Mouse (Mus musculus) kidney, embryonic 15.5 days (tissue): ENCODE measurements around the gene Hist1h2ad. TPM values are rescaled to one million over a fixed set of nuclear protein-coding genes. Genes with fewer than 3 reads are reported as not detected.
"Not testable (repeated sequence)": the region's sequence is repeated elsewhere in the genome, so short reads cannot be mapped to it uniquely, and the experiment has no call there.

ENCODE experiments used
- ATAC-seq: fragments of 200-750 bp; cut with Nextera tagmentation; replicated peaks from 2 replicates; pipeline ENCODE4 v1.8.0; 2017; ENCODE audit warnings: moderate TSS enrichment; ENCODE audit not compliant: low FRiP score
- H3K27ac ChIP-seq: fragments of 300-500 bp; sonication (generic); 2 replicates; pipeline ENCODE4 v1.5.1; 2015; ENCODE audit warnings: mild to moderate bottlenecking, inconsistent platforms
- H3K27me3 ChIP-seq: fragments of 300-500 bp; sonication (generic); 2 replicates; pipeline ENCODE4 v1.6.1; 2015; ENCODE audit warnings: inconsistent platforms
- H3K36me3 ChIP-seq: fragments of 300-500 bp; sonication (generic); 2 replicates; pipeline ENCODE4 v1.6.1; 2015; ENCODE audit warnings: inconsistent platforms
- H3K4me1 ChIP-seq: fragments of 300-500 bp; sonication (generic); 2 replicates; pipeline ENCODE4 v1.6.1; 2015; ENCODE audit warnings: inconsistent platforms
- H3K4me2 ChIP-seq: fragments of 300-500 bp; sonication (generic); 2 replicates; pipeline ENCODE4 v1.6.1; 2015; ENCODE audit warnings: moderate library complexity, mild to moderate bottlenecking, inconsistent platforms
- H3K4me3 ChIP-seq: fragments of 300-500 bp; sonication (generic); replicated peaks from 2 replicates; pipeline ENCODE4 v1.5.1; 2015; ENCODE audit warnings: mild to moderate bottlenecking, inconsistent platforms
- H3K9ac ChIP-seq: fragments of 300-500 bp; sonication (generic); 2 replicates; pipeline ENCODE4 v1.6.1; 2015; ENCODE audit warnings: mild to moderate bottlenecking, inconsistent platforms
- H3K9me3 ChIP-seq: fragments of 300-500 bp; sonication (generic); replicated peaks from 2 replicates; pipeline ENCODE4 v1.6.1; 2016; ENCODE audit warnings: inconsistent platforms
- WGBS: fragments of 180-500 bp; shearing (Covaris S2); methylation state at CpG from one replicate; pipeline ENCODE4 v1.1.7; 2015; ENCODE audit warnings: mixed read lengths; 5-methylcytosine and 5-hydroxymethylcytosine counted together
- polyA plus RNA-seq: library from polyadenylated mRNA; unstranded; fragments of >200 nt; fragmentation: Nextera tagmentation; extraction: Ambion mirVana; gene quantifications from 2 replicates; pipeline ENCODE4 v1.2.1, GENCODE M21; 2015

Hist1h2ad gene
- polyA plus RNA-seq, 1 experiment from 2014 or later: 3.6 TPM

DNA sequence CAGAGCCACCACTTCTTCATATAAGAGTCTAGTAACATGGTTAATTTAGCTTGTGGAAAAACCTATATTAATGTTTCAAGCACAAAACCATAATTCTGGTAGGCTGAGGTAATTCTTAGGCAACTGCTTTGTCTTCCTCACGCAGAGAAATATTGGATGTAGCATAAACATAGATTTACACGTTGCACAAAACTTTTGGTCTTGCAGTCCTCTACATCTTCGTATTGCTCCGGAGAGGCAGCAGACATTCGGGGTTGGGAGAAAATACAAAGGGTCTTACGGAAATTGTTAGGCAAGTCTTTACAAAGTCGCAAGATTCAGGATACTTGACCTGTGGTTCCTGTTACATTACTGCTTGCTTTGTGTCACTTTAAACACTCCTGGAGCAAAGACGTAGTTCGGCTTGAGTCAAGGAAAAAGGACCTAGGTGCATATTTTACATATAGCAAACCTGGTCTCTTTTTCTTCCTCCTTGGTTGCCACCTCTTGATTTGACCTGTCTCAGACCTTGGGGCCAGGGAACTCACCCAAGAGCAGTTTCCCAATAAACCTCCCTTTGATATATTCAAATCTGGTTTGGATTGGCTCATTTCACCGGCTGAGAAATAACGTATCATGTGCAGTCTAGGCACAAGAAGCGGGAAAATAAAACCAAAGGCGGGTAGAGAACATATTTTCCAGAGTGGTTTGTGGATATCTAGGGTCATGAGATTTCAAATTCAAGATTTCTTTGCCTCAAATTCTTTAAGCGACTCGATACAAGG lies 39.6 kb upstream of the Hist1h2ad start:
- H3K4me3 ChIP-seq: peak overlapping the region; percentile 56
- WGBS: under 1% methylated on average over 15 of the region's 15 CpGs
- H3K27ac ChIP-seq: peak overlapping the region; percentile 98
- H3K4me1 ChIP-seq: peaks cover 40% of the 10 kb centered on the region
- no peaks in the 10 kb centered on the region for H3K36me3 ChIP-seq
- ATAC-seq: 0 out of 2 replicates have a peak, but pooled peaks have one; percentile 13
- H3K9ac ChIP-seq: peak overlapping the region; percentile 40
- H3K4me2 ChIP-seq: peak overlapping the region; percentile 58
- no peaks in the 10 kb centered on the region for H3K27me3 ChIP-seq
- H3K9me3 ChIP-seq: no peaks in the 10 kb centered on the region

DNA sequence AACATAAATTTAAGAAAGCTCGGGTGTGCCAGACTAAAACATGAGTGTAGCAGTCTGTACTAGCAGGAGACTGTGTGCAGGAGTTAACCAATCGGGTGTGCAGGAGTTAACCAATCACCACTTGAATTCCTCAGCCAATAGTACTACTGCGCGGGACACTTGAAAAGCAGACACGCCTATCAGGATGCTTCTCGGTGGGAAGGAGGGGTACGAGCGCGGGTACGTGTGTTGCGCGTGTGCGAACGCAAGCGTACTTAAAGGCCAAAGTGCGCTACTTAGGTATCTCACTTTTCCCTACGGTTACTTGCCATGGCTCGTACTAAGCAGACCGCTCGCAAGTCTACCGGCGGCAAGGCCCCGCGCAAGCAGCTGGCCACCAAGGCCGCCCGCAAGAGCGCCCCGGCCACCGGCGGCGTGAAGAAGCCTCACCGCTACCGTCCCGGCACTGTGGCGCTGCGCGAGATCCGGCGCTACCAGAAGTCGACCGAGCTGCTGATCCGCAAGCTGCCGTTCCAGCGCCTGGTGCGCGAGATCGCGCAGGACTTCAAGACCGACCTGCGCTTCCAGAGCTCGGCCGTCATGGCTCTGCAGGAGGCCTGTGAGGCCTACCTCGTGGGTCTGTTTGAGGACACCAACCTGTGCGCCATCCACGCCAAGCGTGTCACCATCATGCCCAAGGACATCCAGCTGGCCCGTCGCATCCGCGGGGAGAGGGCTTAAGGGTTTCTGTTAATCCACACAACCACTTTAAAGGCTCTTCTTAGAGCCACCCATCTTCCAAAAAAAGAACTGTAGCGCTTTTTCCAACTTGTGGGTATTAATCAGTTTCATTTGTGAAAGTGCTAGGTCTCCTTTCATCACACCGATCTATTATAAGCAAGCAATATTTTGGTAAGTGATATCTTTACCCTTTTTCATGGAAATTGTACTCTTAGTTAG lies 38.8 kb upstream of the Hist1h2ad start, which contains the start of gene Hist1h3g:
TSS of gene Hist1h3g (plus strand) at position 286 of the 939 bp plus-strand sequence.
- under 1% methylated on average over 50 of the region's 62 CpGs for WGBS
- Histone ChIP-seq H3K4me3 (peak within 1 kb of the TSS; percentile 56), H3K9ac (peak within 1 kb of the TSS; percentile 57), H3K4me1 (peaks cover 42% of the 10 kb centered on the region), H3K27ac (peak within 1 kb of the TSS; percentile 98), H3K4me2 (peak within 1 kb of the TSS; percentile 58)
- H3K27me3 ChIP-seq, H3K9me3 ChIP-seq, H3K36me3 ChIP-seq: not testable (repeated sequence)
- peak; percentile 94 for ATAC-seq

DNA sequence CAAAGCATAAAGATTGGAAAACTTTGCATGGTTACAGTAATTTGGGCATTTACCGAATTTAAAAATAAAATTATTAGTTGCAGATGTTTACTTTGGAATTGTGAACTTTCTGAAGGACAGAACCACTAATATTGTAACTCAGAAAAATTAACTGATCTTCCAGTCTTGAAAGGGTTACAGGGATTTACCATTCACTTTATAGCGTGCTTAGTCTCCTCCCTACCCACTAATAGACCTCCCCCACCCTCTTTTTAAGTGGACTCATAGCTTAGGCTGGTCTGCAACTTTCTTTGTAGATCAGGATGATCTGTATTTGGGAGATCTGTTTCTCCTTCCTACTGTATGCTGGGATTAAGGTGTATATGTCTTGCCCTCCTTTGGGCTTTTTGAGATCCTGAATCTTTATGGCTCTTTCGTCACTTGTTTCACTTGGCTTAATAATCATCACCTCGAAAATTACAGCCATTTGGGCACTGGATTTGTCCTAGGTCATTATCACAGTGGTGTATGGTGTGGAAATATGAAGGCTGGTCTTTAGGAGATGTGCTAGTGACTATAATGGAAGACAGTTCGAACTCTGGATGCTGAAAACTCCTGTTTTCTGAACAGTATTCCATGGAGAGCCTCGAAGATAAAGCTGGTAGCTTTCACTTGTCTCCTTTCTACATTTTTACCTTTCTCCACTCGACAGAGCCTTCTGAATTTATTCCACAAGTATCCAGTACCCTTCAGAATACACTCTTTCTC lies 37.9 kb upstream of the Hist1h2ad start:
- Histone ChIP-seq H3K9ac (peak overlapping the region; percentile 57), H3K4me3 (peak overlapping the region; percentile 56), H3K9me3 (no peaks in the 10 kb centered on the region), H3K27ac (peak overlapping the region; percentile 98), H3K4me2 (peak overlapping the region; percentile 58), H3K27me3 (no peaks in the 10 kb centered on the region), H3K4me1 (peaks cover 46% of the 10 kb centered on the region), H3K36me3 (no peaks in the 10 kb centered on the region)
- 13% methylated on average over 7 of the region's 7 CpGs for WGBS
- ATAC-seq: no peak

DNA sequence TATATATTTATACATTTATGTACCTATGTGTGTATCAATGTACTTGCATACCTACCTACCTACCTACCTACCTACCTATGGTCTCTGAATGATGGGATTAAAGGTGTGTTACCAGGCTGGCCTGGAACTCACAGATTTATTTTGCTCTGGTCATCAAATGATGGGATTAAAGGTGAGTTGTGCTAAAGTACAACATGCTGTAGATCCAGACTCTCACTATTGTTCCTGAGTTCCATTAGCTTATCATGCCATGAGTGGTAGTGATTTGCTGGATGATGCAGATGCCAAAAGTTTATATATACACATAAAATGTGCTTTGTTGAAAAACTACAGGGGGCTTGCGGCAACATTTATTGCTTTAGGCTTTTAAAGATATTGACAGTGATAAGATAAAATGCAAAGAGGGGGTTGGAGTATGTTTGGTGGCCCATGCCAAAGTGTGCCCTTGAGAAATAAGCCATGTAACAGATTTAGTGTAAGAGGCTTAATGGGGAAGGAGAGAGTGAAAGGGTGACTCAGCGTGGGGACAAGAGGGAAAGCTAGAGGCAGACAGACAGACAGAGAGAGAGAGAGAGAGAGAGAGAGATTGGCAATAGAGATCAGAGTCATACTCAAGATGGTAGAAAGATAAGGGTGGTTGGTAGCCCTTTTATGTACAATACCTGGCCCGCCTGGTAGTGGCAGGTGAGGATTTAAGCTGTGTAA lies 37.0 kb upstream of the Hist1h2ad start:
- Histone ChIP-seq H3K9me3 (no peaks in the 10 kb centered on the region), H3K4me3 (peak overlapping the region; percentile 56), H3K9ac (no peak overlapping the region), H3K27ac (0 out of 2 replicates have a peak overlapping the region, but pooled peaks have one; percentile 13), H3K4me1 (peaks cover 45% of the 10 kb centered on the region), H3K4me2 (peak overlapping the region; percentile 58), H3K36me3 (no peaks in the 10 kb centered on the region), H3K27me3 (no peaks in the 10 kb centered on the region)
- WGBS: 73% methylated on average over 3 of the region's 3 CpGs
- no peak for ATAC-seq

DNA sequence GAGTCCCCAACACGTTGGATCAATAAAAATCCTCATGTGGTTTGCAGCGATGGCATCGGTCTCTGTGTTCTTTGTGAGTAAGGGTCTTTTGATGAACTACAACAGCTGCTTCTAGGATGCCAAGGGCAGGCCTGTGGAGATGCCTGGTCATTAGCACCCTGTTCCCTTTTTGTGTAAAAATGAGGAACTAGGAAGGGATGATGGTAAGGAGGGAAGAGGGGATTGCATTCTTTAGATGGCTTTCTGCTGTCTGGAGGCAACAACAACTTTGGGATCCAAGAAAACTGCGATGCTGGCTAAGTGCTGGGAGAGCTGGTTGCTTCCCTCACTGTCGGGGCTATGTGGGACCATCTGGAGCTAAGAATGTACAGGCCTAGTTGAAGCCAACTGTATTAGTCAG lies 35.9 kb upstream of the Hist1h2ad start:
- Histone ChIP-seq H3K27ac (0 out of 2 replicates have a peak overlapping the region, but pooled peaks have one; percentile 18), H3K4me1 (peaks cover 41% of the 10 kb centered on the region), H3K4me3 (no peak overlapping the region), H3K9me3 (no peaks in the 10 kb centered on the region), H3K9ac (no peak overlapping the region), H3K4me2 (0 out of 2 replicates have a peak overlapping the region, but pooled peaks have one; percentile 2), H3K36me3 (no peaks in the 10 kb centered on the region), H3K27me3 (no peaks in the 10 kb centered on the region)
- no peak for ATAC-seq
- 74% methylated on average over 5 of the region's 5 CpGs for WGBS

DNA sequence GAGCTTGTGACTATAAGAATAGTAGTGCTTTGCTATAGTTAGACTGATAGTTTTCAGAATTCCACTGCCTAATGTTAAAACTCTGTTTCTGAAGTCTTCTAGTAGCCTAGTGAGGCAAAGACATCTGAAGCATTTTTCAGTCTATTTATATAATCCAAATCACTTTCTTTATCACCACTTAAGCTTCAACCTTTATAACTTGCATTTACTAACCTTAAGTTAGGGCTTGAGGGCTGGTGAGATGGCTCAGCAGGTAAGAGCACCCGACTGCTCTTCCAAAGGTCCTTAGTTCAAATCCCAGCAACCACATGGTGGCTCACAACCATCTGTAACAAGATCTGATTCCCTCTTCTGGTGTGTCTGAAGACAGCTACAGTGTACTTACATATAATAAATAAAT lies 34.4 kb upstream of the Hist1h2ad start:
- not testable (repeated sequence) for ATAC-seq, H3K9ac ChIP-seq, H3K27ac ChIP-seq, H3K4me2 ChIP-seq, H3K27me3 ChIP-seq, H3K36me3 ChIP-seq, H3K9me3 ChIP-seq, H3K4me3 ChIP-seq
- WGBS: 85% methylated on average over 1 of the region's 1 CpGs
- peaks cover 35% of the 10 kb centered on the region for H3K4me1 ChIP-seq

DNA sequence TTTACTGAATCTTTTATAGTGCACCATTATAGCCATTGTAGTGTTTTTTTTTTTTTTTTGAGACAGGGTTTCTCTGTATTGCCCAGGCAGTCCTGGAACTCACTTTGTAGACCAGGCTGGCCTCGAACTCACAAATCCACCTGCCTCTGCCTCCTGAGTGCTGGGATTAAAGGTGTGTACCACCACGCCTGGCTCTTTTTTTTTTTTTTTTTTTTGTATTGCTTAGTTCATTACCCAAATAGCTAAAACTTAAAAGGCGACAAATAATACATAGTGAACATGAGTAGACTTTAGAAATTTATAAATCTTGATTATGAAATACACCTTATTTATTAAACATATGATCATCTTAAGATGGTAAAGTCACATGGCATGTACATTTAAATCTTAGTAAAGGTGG lies 32.7 kb upstream of the Hist1h2ad start:
- WGBS: 87% methylated on average over 3 of the region's 3 CpGs
- Histone ChIP-seq H3K4me1 (peaks cover 28% of the 10 kb centered on the region), H3K36me3 (no peaks in the 10 kb centered on the region), H3K9me3 (no peaks in the 10 kb centered on the region), H3K27me3 (no peaks in the 10 kb centered on the region), H3K27ac (no peak overlapping the region), H3K4me2 (no peak overlapping the region), H3K4me3 (no peak overlapping the region), H3K9ac (no peak overlapping the region)
- no peak for ATAC-seq

DNA sequence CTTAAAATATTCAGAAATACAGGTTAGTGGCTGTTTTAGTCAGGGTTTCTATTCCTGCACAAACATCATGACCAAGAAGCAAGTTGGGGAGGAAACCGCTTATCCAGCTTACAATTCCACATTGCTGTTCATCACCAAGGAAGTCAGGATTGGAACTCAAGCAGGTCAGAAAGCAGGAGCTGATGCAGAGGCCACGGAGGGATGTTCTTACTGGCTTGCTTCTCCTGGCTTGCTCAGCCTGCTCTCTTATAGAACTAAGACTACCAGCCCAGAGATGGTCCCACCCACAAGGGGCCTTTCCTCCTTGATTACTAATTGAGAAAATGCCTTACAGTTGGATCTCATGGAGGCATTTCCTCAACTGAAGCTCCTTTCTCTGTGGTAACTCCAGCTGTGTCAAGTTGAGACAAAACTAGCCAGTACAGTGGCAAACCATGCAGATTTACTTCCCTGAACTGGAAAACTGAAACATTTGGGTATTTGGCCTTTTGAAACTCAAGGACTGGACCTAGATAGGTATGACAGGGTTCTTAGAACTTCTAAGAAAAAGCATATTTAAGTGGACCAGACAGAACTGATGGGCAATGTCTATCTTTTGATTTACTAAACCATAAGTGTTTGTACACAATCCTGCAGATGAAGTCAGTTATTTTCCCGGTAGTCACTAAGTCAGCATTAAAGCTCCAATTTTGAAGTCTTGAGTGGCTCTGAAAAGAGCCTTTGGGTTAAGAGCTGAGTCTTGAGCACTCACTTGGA lies 31.8 kb upstream of the Hist1h2ad start:
- not testable (repeated sequence) for ATAC-seq, H3K9me3 ChIP-seq, H3K36me3 ChIP-seq, H3K27me3 ChIP-seq
- Histone ChIP-seq H3K4me2 (peak overlapping the region; percentile 74), H3K9ac (peak overlapping the region; percentile 57), H3K4me1 (peaks cover 20% of the 10 kb centered on the region; the same call in 1 of the 2 replicates), H3K27ac (peak overlapping the region; percentile 96), H3K4me3 (peak overlapping the region; percentile 52)
- WGBS: 5% methylated on average over 3 of the region's 3 CpGs

DNA sequence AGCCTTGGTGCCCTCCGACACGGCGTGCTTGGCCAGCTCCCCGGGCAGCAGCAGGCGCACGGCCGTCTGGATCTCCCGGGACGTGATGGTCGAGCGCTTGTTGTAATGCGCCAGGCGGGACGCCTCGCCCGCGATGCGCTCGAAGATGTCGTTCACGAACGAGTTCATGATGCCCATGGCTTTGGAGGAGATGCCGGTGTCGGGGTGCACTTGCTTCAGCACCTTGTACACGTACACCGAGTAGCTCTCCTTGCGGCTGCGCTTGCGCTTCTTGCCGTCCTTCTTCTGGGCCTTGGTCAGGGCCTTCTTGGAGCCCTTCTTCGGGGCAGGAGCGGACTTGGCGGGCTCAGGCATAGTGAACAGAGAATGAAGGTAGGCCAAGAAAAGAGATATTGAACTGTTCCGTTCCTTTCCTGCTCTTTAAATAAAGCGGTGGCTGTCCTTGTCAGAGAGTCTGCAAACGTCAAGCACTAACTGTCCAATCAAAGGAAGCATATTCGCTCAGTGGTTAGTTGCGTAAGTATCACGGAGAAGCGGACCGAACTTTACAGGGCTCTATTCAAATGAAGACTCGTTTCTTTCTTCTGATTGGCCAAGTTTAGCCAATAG lies 31.1 kb upstream of the Hist1h2ad start, which contains the start of gene Hist1h2bh:
TSS of gene Hist1h2bh (minus strand) at position 394 of the 609 bp plus-strand sequence.
- Histone ChIP-seq H3K27ac (peak within 1 kb of the TSS; percentile 97), H3K4me2 (peak within 1 kb of the TSS; percentile 74), H3K4me1 (peaks cover 16% of the 10 kb centered on the region; the same call in 1 of the 2 replicates), H3K4me3 (peak within 1 kb of the TSS; percentile 52), H3K9ac (peak within 1 kb of the TSS; percentile 57)
- ATAC-seq: peak; percentile 95
- H3K36me3 ChIP-seq, H3K27me3 ChIP-seq, H3K9me3 ChIP-seq: not testable (repeated sequence)
- WGBS: under 1% methylated on average over 28 of the region's 42 CpGs
